ENCODE assay signal across 11 mouse cellular contexts in genomic region chr9:91384136-91384500, GRCm38 (mm10). TPM values are rescaled to one million over a fixed set of nuclear protein-coding genes. Genes with fewer than 3 reads are reported as not detected.
A peak's percentile ranks its signal among the peaks of the same experiment; 100 is the strongest.
DNase-seq lines count a peak whose midpoint lies in the region; ATAC-seq and TF ChIP-seq lines count a peak whose summit lies in the region.
"Had no signal": no experiment of that assay in that cellular context is flagged by ENCODE, and none has a peak within 500 bp of the region (broad histone marks: within the 10 kb centered on the region; RNA-seq: fewer than 3 reads in every experiment).

No protein-coding gene starts in this region.

- no peak for TF ChIP-seq CTCF in kidney, adult 2 months (conservative IDR thresholded peaks at IDR 0.05; ENCODE audit: insufficient read depth, insufficient read length, low read depth, low read length)
- no peak for TF ChIP-seq CTCF in cortical plate, adult 2 months (IDR thresholded peaks at IDR 0.05; ENCODE audit: extremely low read depth, insufficient read depth, low read length)

- DNase-seq in kidney, adult 2 months: no peak
- no peak for DNase-seq in spleen, adult 18-20 months
- DNase-seq in kidney, adult 8-10 months: no peak

- no peak overlapping the region for H3K4me3 ChIP-seq in kidney, embryonic 16.5 days (ENCODE audit: low read length)
- no peak overlapping the region for H3K4me3 ChIP-seq in kidney, adult 2 months (ENCODE audit: insufficient read depth, low read depth, low read length)
- no peak overlapping the region for H3K4me3 ChIP-seq in cortical plate, adult 2 months (ENCODE audit: insufficient read depth, low read length)
- H3K4me3 ChIP-seq in hindbrain, embryonic 13.5 days: peak overlapping the region; percentile 50
- peak overlapping the region; percentile 59 for H3K4me3 ChIP-seq in neural tube, embryonic 12.5 days
- H3K4me3 ChIP-seq: left cerebral cortex, adult 2 months had no signal

- H3K9ac ChIP-seq in kidney, embryonic 16.5 days (replicated peaks; ENCODE audit: low read length): no peak overlapping the region
- peak overlapping the region; percentile 88 for H3K9ac ChIP-seq in hindbrain, embryonic 13.5 days
- peak overlapping the region; percentile 93 for H3K9ac ChIP-seq in neural tube, embryonic 12.5 days

- no peaks in the 10 kb centered on the region for H3K4me1 ChIP-seq in kidney, embryonic 16.5 days (ENCODE audit: insufficient read depth, low read length)
- no peaks in the 10 kb centered on the region for H3K4me1 ChIP-seq in kidney, adult 2 months (ENCODE audit: control insufficient read depth, insufficient read depth, low read length)
- H3K4me1 ChIP-seq in cortical plate, adult 2 months (ENCODE audit: control insufficient read depth, insufficient read depth, low read length): no peaks in the 10 kb centered on the region
- H3K4me1 ChIP-seq in hindbrain, embryonic 13.5 days (replicated peaks): peaks cover 33% of the 10 kb centered on the region
- peaks cover 28% of the 10 kb centered on the region for H3K4me1 ChIP-seq in neural tube, embryonic 12.5 days

- peak; percentile 28; the same call in 1 of the 2 replicates for ATAC-seq in kidney, embryonic 16.5 days (ENCODE audit: low FRiP score, low TSS enrichment)
- ATAC-seq in hindbrain, embryonic 13.5 days (ENCODE audit: low FRiP score): peak; percentile 67
- peak; percentile 54 for ATAC-seq in neural tube, embryonic 12.5 days (ENCODE audit: low FRiP score, low read depth)
- no peak for ATAC-seq in monocyte, adult 5-6 weeks (replicated peaks; ENCODE audit: insufficient number of reproducible peaks, low FRiP score, low TSS enrichment, poor library complexity, severe bottlenecking)

- TF ChIP-seq POLR2A in kidney, adult 2 months (IDR thresholded peaks at IDR 0.05; ENCODE audit: low read depth, low read length): no peak
- no peak for TF ChIP-seq POLR2A in cortical plate, adult 2 months (IDR thresholded peaks at IDR 0.05; ENCODE audit: extremely low read depth, insufficient read depth, low read length)

- no peaks in the 10 kb centered on the region for H3K9me3 ChIP-seq in kidney, embryonic 16.5 days (ENCODE audit: low read length)
- no peaks in the 10 kb centered on the region for H3K9me3 ChIP-seq in hindbrain, embryonic 13.5 days
- no peaks in the 10 kb centered on the region for H3K9me3 ChIP-seq in neural tube, embryonic 12.5 days

- H3K27ac ChIP-seq in kidney, embryonic 16.5 days (ENCODE audit: low read length): no peak overlapping the region
- H3K27ac ChIP-seq in kidney, adult 2 months (ENCODE audit: insufficient read depth, low read depth, low read length): no peak overlapping the region
- peak overlapping the region; percentile 22; the same call in 1 of the 2 replicates for H3K27ac ChIP-seq in cortical plate, adult 2 months (ENCODE audit: insufficient read depth, low read length)
- peak overlapping the region; percentile 97 for H3K27ac ChIP-seq in hindbrain, embryonic 13.5 days
- H3K27ac ChIP-seq in neural tube, embryonic 12.5 days: peak overlapping the region; percentile 84
- H3K27ac ChIP-seq: left cerebral cortex, adult 2 months had no signal

- H3K4me2 ChIP-seq in kidney, embryonic 16.5 days (replicated peaks; ENCODE audit: low read depth, low read length): no peak overlapping the region
- H3K4me2 ChIP-seq in hindbrain, embryonic 13.5 days: peak overlapping the region; percentile 69
- H3K4me2 ChIP-seq in neural tube, embryonic 12.5 days (replicated peaks): peak overlapping the region; percentile 81

- H3K27me3 ChIP-seq in kidney, embryonic 16.5 days (ENCODE audit: insufficient read depth, low read length): peaks cover 96% of the 10 kb centered on the region
- H3K27me3 ChIP-seq in kidney, adult 2 months (replicated peaks; ENCODE audit: control insufficient read depth, insufficient read depth, low read length): peaks cover 7% of the 10 kb centered on the region
- H3K27me3 ChIP-seq in hindbrain, embryonic 13.5 days: peaks cover 88% of the 10 kb centered on the region
- H3K27me3 ChIP-seq in neural tube, embryonic 12.5 days (replicated peaks): peaks cover 67% of the 10 kb centered on the region
- H3K27me3 ChIP-seq: CH12.LX had no signal

- H3K36me3 ChIP-seq in kidney, embryonic 16.5 days (ENCODE audit: insufficient read depth, low read length): no peaks in the 10 kb centered on the region
- no peaks in the 10 kb centered on the region for H3K36me3 ChIP-seq in kidney, adult 2 months (ENCODE audit: control insufficient read depth, insufficient read depth, low read length)
- no peaks in the 10 kb centered on the region for H3K36me3 ChIP-seq in hindbrain, embryonic 13.5 days
- no peaks in the 10 kb centered on the region for H3K36me3 ChIP-seq in neural tube, embryonic 12.5 days

- under 1% methylated on average over 30 of the region's 30 CpGs for WGBS in kidney, embryonic 16.5 days
- WGBS in kidney, adult 2 months: 2% methylated on average over 30 of the region's 30 CpGs
- WGBS in hindbrain, embryonic 13.5 days: under 1% methylated on average over 30 of the region's 30 CpGs
- 1% methylated on average over 30 of the region's 30 CpGs for WGBS in neural tube, embryonic 12.5 days

RNA-seq across cellular contexts. Expression of gene Zic1, which starts 18.5 kb away (rescaled TPM):
- not detected in 2 replicates for polyA plus RNA-seq in kidney, embryonic 16.5 days (2015; fragmentation: Nextera tagmentation; extraction: Ambion mirVana)
- polyA plus RNA-seq in kidney, adult 2 months (2012; rRNA removed): not detected in 2 replicates
- 21.0 and 26.3 TPM in 2 replicates for polyA plus RNA-seq in cortical plate, adult 2 months (2012; rRNA removed)
- polyA plus RNA-seq in hindbrain, embryonic 13.5 days (2015; fragmentation: Nextera tagmentation; extraction: Ambion mirVana): 13.7 and 21.3 TPM in 2 replicates
- polyA plus RNA-seq in neural tube, embryonic 12.5 days (2016; fragmentation: Nextera tagmentation; extraction: Ambion mirVana): 19.0 and 19.9 TPM in 2 replicates
- not detected in 3 replicates for total RNA-seq in monocyte, adult 5-6 weeks (2017)
- total RNA-seq: CH12.LX had no signal
- polyA plus RNA-seq: heart, embryonic 14.5 days had no signal

RNA-seq across cellular contexts. Expression of gene Zic4, which starts 21.9 kb away (rescaled TPM):
- polyA plus RNA-seq in kidney, embryonic 16.5 days (2015; fragmentation: Nextera tagmentation; extraction: Ambion mirVana): not detected in 2 replicates
- not detected in 2 replicates for polyA plus RNA-seq in kidney, adult 2 months (2012; rRNA removed)
- polyA plus RNA-seq in cortical plate, adult 2 months (2012; rRNA removed): 3.4 and 3.9 TPM in 2 replicates
- polyA plus RNA-seq in hindbrain, embryonic 13.5 days (2015; fragmentation: Nextera tagmentation; extraction: Ambion mirVana): 42.7 and 58.2 TPM in 2 replicates
- polyA plus RNA-seq in neural tube, embryonic 12.5 days (2016; fragmentation: Nextera tagmentation; extraction: Ambion mirVana): 62.8 and 66.6 TPM in 2 replicates
- total RNA-seq in monocyte, adult 5-6 weeks (2017): not detected in 3 replicates
- total RNA-seq: CH12.LX had no signal
- polyA plus RNA-seq: heart, embryonic 14.5 days had no signal

Comparison
In these comparisons a context has a peak if more than half of its experiments do, and no peak if none do; other contexts are left out.
1. H3K27ac ChIP-seq: peak in cortical plate, adult 2 months (single experiment), hindbrain, embryonic 13.5 days (single experiment) and neural tube, embryonic 12.5 days (single experiment); none in kidney, embryonic 16.5 days (single experiment) and kidney, adult 2 months (single experiment).
2. H3K4me3 ChIP-seq: peak in hindbrain, embryonic 13.5 days (single experiment) and neural tube, embryonic 12.5 days (single experiment); none in kidney, embryonic 16.5 days (single experiment), kidney, adult 2 months (single experiment) and cortical plate, adult 2 months (single experiment).
3. RNA of gene Zic1, which starts 18.5 kb away (polyA plus RNA-seq): 21.0 to 26.3 TPM in cortical plate, adult 2 months, 13.7 to 21.3 TPM in hindbrain, embryonic 13.5 days and 19.0 to 19.9 TPM in neural tube, embryonic 12.5 days; not detected in kidney, embryonic 16.5 days and not detected in kidney, adult 2 months; every median in the first group is over 10 times any median in the second.